Mouse (Mus musculus): ENCODE measurements around the gene Plekha6. TPM values are rescaled to one million over a fixed set of nuclear protein-coding genes. Genes with fewer than 3 reads are reported as not detected.

Gene Plekha6
- polyA plus RNA-seq, 1 experiment from 2014 or later: 8.8 TPM

- peak; percentile 71 for DNase-seq (ENCODE audit: low spot score)
Observed at GRCm38 (mm10) chr1:133314364-133314763, 150.4 kb downstream of the Plekha6 start.

GRCm38 (mm10) chr1:133315775-133316174, 151.8 kb downstream of the Plekha6 start:
- H3K27me3 ChIP-seq (ENCODE audit: insufficient read depth, low read length): no peaks in the 10 kb centered on the region
- no peak overlapping the region for H3K4me2 ChIP-seq (ENCODE audit: low read length)
- no peaks in the 10 kb centered on the region for H3K36me3 ChIP-seq (ENCODE audit: insufficient read depth, low read length)
- no peaks in the 10 kb centered on the region for H3K4me1 ChIP-seq (replicated peaks; ENCODE audit: insufficient read depth, low read length)
- H3K27ac ChIP-seq: no peak overlapping the region
- no peak for DNase-seq (ENCODE audit: low spot score)
- no peak for TF ChIP-seq CTCF (IDR thresholded peaks at IDR 0.05; ENCODE audit: low read depth)
- H3K9ac ChIP-seq (ENCODE audit: low read depth, low read length): no peak overlapping the region
- no peak overlapping the region for H3K4me3 ChIP-seq (replicated peaks; ENCODE audit: low read depth, low read length)
- WGBS: 81% methylated on average over 6 of the region's 6 CpGs
- no peaks in the 10 kb centered on the region for H3K9me3 ChIP-seq (replicated peaks; ENCODE audit: low read length)
- no peak for ATAC-seq (replicated peaks; ENCODE audit: low FRiP score, low read depth)

More at GRCm38 (mm10) chr1:133314364-133314763, 150.4 kb downstream of the Plekha6 start:
- no peaks in the 10 kb centered on the region for H3K9me3 ChIP-seq (replicated peaks; ENCODE audit: low read length)
- H3K36me3 ChIP-seq (ENCODE audit: insufficient read depth, low read length): no peaks in the 10 kb centered on the region
- H3K27me3 ChIP-seq (ENCODE audit: insufficient read depth, low read length): no peaks in the 10 kb centered on the region
- ATAC-seq (replicated peaks; ENCODE audit: low FRiP score, low read depth): no peak
- H3K4me2 ChIP-seq (ENCODE audit: low read length): no peak overlapping the region
- H3K9ac ChIP-seq (ENCODE audit: low read depth, low read length): no peak overlapping the region
- 27% methylated on average over 8 of the region's 8 CpGs for WGBS
- no peak overlapping the region for H3K4me3 ChIP-seq (replicated peaks; ENCODE audit: low read depth, low read length)
- TF ChIP-seq CTCF (IDR thresholded peaks at IDR 0.05; ENCODE audit: low read depth): peak; percentile 80
- H3K27ac ChIP-seq: no peak overlapping the region
- H3K4me1 ChIP-seq (replicated peaks; ENCODE audit: insufficient read depth, low read length): 0 out of 2 replicates have a peak, but pooled peaks cover 5% of the 10 kb centered on the region

GRCm38 (mm10) chr1:133316577-133316976, 152.6 kb downstream of the Plekha6 start:
- TF ChIP-seq CTCF (IDR thresholded peaks at IDR 0.05; ENCODE audit: low read depth): peak; percentile 26; the same call in 1 of the 2 replicates
- Histone ChIP-seq H3K4me1 (replicated peaks; ENCODE audit: insufficient read depth, low read length) (no peaks in the 10 kb centered on the region), H3K9ac (ENCODE audit: low read depth, low read length) (no peak overlapping the region), H3K9me3 (replicated peaks; ENCODE audit: low read length) (no peaks in the 10 kb centered on the region), H3K27ac (no peak overlapping the region), H3K27me3 (ENCODE audit: insufficient read depth, low read length) (no peaks in the 10 kb centered on the region), H3K36me3 (ENCODE audit: insufficient read depth, low read length) (no peaks in the 10 kb centered on the region), H3K4me2 (ENCODE audit: low read length) (no peak overlapping the region), H3K4me3 (replicated peaks; ENCODE audit: low read depth, low read length) (no peak overlapping the region)
- no peak for DNase-seq (ENCODE audit: low spot score)
- no peak for ATAC-seq (replicated peaks; ENCODE audit: low FRiP score, low read depth)
- 78% methylated on average over 4 of the region's 4 CpGs for WGBS

GRCm38 (mm10) chr1:133317149-133317548, 153.1 kb downstream of the Plekha6 start:
- ATAC-seq (replicated peaks; ENCODE audit: low FRiP score, low read depth) (no peak), DNase-seq (ENCODE audit: low spot score) (no peak)
- H3K4me2 ChIP-seq (ENCODE audit: low read length): no peak overlapping the region
- H3K27me3 ChIP-seq (ENCODE audit: insufficient read depth, low read length): no peaks in the 10 kb centered on the region
- H3K9me3 ChIP-seq (replicated peaks; ENCODE audit: low read length): no peaks in the 10 kb centered on the region
- H3K4me1 ChIP-seq (replicated peaks; ENCODE audit: insufficient read depth, low read length): no peaks in the 10 kb centered on the region
- H3K4me3 ChIP-seq (replicated peaks; ENCODE audit: low read depth, low read length): no peak overlapping the region
- H3K27ac ChIP-seq: no peak overlapping the region
- no peak overlapping the region for H3K9ac ChIP-seq (ENCODE audit: low read depth, low read length)
- WGBS: 82% methylated on average over 1 of the region's 1 CpGs
- no peaks in the 10 kb centered on the region for H3K36me3 ChIP-seq (ENCODE audit: insufficient read depth, low read length)
- peak; percentile 63 for TF ChIP-seq CTCF (IDR thresholded peaks at IDR 0.05; ENCODE audit: low read depth)

- Histone ChIP-seq H3K4me2 (ENCODE audit: low read length) (no peak within 1 kb of the TSS), H3K9me3 (replicated peaks; ENCODE audit: low read length) (no peaks in the 10 kb centered on the region), H3K36me3 (ENCODE audit: insufficient read depth, low read length) (no peaks in the 10 kb centered on the region), H3K27ac (no peak within 1 kb of the TSS), H3K9ac (ENCODE audit: low read depth, low read length) (no peak within 1 kb of the TSS), H3K4me3 (replicated peaks; ENCODE audit: low read depth, low read length) (no peak within 1 kb of the TSS), H3K27me3 (ENCODE audit: insufficient read depth, low read length) (no peaks in the 10 kb centered on the region), H3K4me1 (replicated peaks; ENCODE audit: insufficient read depth, low read length) (no peaks in the 10 kb centered on the region)
- no peak for ATAC-seq (replicated peaks; ENCODE audit: low FRiP score, low read depth)
- no peak for TF ChIP-seq CTCF (IDR thresholded peaks at IDR 0.05; ENCODE audit: low read depth)
- DNase-seq (ENCODE audit: low spot score): no peak
- WGBS: 88% methylated on average over 13 of the region's 13 CpGs
Observed at GRCm38 (mm10) chr1:133321267-133321925, 157.4 kb downstream of the Plekha6 start, which contains the start of gene Kiss1. Gene Kiss1 (plus strand): TSS chr1:133321875.

- ATAC-seq (replicated peaks; ENCODE audit: low FRiP score, low read depth): peak; percentile 82
- no peak overlapping the region for H3K9ac ChIP-seq (ENCODE audit: low read depth, low read length)
- no peaks in the 10 kb centered on the region for H3K4me1 ChIP-seq (replicated peaks; ENCODE audit: insufficient read depth, low read length)
- 25% methylated on average over 5 of the region's 5 CpGs for WGBS
- no peaks in the 10 kb centered on the region for H3K36me3 ChIP-seq (ENCODE audit: insufficient read depth, low read length)
- no peaks in the 10 kb centered on the region for H3K27me3 ChIP-seq (ENCODE audit: insufficient read depth, low read length)
- no peak overlapping the region for H3K4me2 ChIP-seq (ENCODE audit: low read length)
- no peak overlapping the region for H3K27ac ChIP-seq
- H3K9me3 ChIP-seq (replicated peaks; ENCODE audit: low read length): no peaks in the 10 kb centered on the region
- no peak overlapping the region for H3K4me3 ChIP-seq (replicated peaks; ENCODE audit: low read depth, low read length)
- TF ChIP-seq CTCF (IDR thresholded peaks at IDR 0.05; ENCODE audit: low read depth): no peak
- peak; percentile 49 for DNase-seq (ENCODE audit: low spot score)
Observed at GRCm38 (mm10) chr1:133323333-133323732, 159.3 kb downstream of the Plekha6 start.
